Mouse (Mus musculus): ENCODE results near the gene Atn1. TPM values are rescaled to one million over a fixed set of nuclear protein-coding genes. Genes with fewer than 3 reads are reported as not detected.

Atn1 gene
- polyA plus RNA-seq, 1 experiment, result 65.4 TPM

- Histone ChIP-seq H3K4me3 (ENCODE audit: insufficient read depth, low read depth, low read length) (no peak overlapping the region), H3K27ac (ENCODE audit: insufficient read depth, low read depth, low read length) (no peak overlapping the region)
These were observed 24.6 kb upstream of the Atn1 start for GRCm38 (mm10) chr6:124780917-124781316.

GRCm38 (mm10) chr6:124779984-124780416 is 23.7 kb upstream of the Atn1 start:
- WGBS, result 11% methylated on average over 10 of the region's 10 CpGs
- TF ChIP-seq CTCF (conservative IDR thresholded peaks at IDR 0.05; ENCODE audit: insufficient read depth, insufficient read length, low read depth, low read length), result no peak
- TF ChIP-seq POLR2A (IDR thresholded peaks at IDR 0.05; ENCODE audit: low read depth, low read length), result no peak

More at GRCm38 (mm10) chr6:124780917-124781316, 24.6 kb upstream of the Atn1 start:
- no peaks in the 10 kb centered on the region for H3K36me3 ChIP-seq (ENCODE audit: control insufficient read depth, insufficient read depth, low read length)
- no peak for DNase-seq
- H3K4me1 ChIP-seq (ENCODE audit: control insufficient read depth, insufficient read depth, low read length), result no peaks in the 10 kb centered on the region; the same call in 1 of the 2 replicates
- TF ChIP-seq CTCF (conservative IDR thresholded peaks at IDR 0.05; ENCODE audit: insufficient read depth, insufficient read length, low read depth, low read length), result no peak
- TF ChIP-seq POLR2A (IDR thresholded peaks at IDR 0.05; ENCODE audit: low read depth, low read length), result no peak
- 88% methylated on average over 7 of the region's 7 CpGs for WGBS
- no peaks in the 10 kb centered on the region for H3K27me3 ChIP-seq (replicated peaks; ENCODE audit: control insufficient read depth, insufficient read depth, low read length)

GRCm38 (mm10) chr6:124779222-124779983 is 23.1 kb upstream of the Atn1 start, which contains the start of gene Lrrc23:
TSS of gene Lrrc23 (minus strand) at chr6:124779727.
- DNase-seq, result peak; percentile 68
- Histone ChIP-seq H3K4me3 (ENCODE audit: insufficient read depth, low read depth, low read length) (peak within 1 kb of the TSS; percentile 54), H3K27me3 (replicated peaks; ENCODE audit: control insufficient read depth, insufficient read depth, low read length) (no peaks in the 10 kb centered on the region), H3K36me3 (ENCODE audit: control insufficient read depth, insufficient read depth, low read length) (no peaks in the 10 kb centered on the region), H3K4me1 (ENCODE audit: control insufficient read depth, insufficient read depth, low read length) (no peaks in the 10 kb centered on the region; the same call in 1 of the 2 replicates), H3K27ac (ENCODE audit: insufficient read depth, low read depth, low read length) (no peak within 1 kb of the TSS)
- 3% methylated on average over 23 of the region's 23 CpGs for WGBS
- TF ChIP-seq POLR2A (IDR thresholded peaks at IDR 0.05; ENCODE audit: low read depth, low read length) (no peak), CTCF (conservative IDR thresholded peaks at IDR 0.05; ENCODE audit: insufficient read depth, insufficient read length, low read depth, low read length) (no peak)

More at GRCm38 (mm10) chr6:124779984-124780416, 23.7 kb upstream of the Atn1 start:
- Histone ChIP-seq H3K27ac (ENCODE audit: insufficient read depth, low read depth, low read length) (no peak overlapping the region), H3K36me3 (ENCODE audit: control insufficient read depth, insufficient read depth, low read length) (no peaks in the 10 kb centered on the region), H3K4me1 (ENCODE audit: control insufficient read depth, insufficient read depth, low read length) (no peaks in the 10 kb centered on the region; the same call in 1 of the 2 replicates), H3K4me3 (ENCODE audit: insufficient read depth, low read depth, low read length) (peak overlapping the region; percentile 54), H3K27me3 (replicated peaks; ENCODE audit: control insufficient read depth, insufficient read depth, low read length) (no peaks in the 10 kb centered on the region)
- no peak for DNase-seq

GRCm38 (mm10) chr6:124770511-124770910 is 14.2 kb upstream of the Atn1 start:
- no peak overlapping the region for H3K27ac ChIP-seq (ENCODE audit: insufficient read depth, low read depth, low read length)

GRCm38 (mm10) chr6:124770013-124770412 is 13.7 kb upstream of the Atn1 start:
- H3K4me3 ChIP-seq (ENCODE audit: insufficient read depth, low read depth, low read length), result no peak overlapping the region
- TF ChIP-seq POLR2A (IDR thresholded peaks at IDR 0.05; ENCODE audit: low read depth, low read length), result no peak
- TF ChIP-seq CTCF (conservative IDR thresholded peaks at IDR 0.05; ENCODE audit: insufficient read depth, insufficient read length, low read depth, low read length), result no peak

More at GRCm38 (mm10) chr6:124770511-124770910, 14.2 kb upstream of the Atn1 start:
- H3K4me3 ChIP-seq (ENCODE audit: insufficient read depth, low read depth, low read length), result no peak overlapping the region
- no peak for TF ChIP-seq CTCF (conservative IDR thresholded peaks at IDR 0.05; ENCODE audit: insufficient read depth, insufficient read length, low read depth, low read length)
- no peak for TF ChIP-seq POLR2A (IDR thresholded peaks at IDR 0.05; ENCODE audit: low read depth, low read length)
- no peak for DNase-seq
- 0 out of 2 replicates have a peak, but pooled peaks cover 3% of the 10 kb centered on the region for H3K4me1 ChIP-seq (ENCODE audit: control insufficient read depth, insufficient read depth, low read length)
- no peaks in the 10 kb centered on the region for H3K36me3 ChIP-seq (ENCODE audit: control insufficient read depth, insufficient read depth, low read length)
- no peaks in the 10 kb centered on the region for H3K27me3 ChIP-seq (replicated peaks; ENCODE audit: control insufficient read depth, insufficient read depth, low read length)
- WGBS, result 93% methylated on average over 15 of the region's 15 CpGs

GRCm38 (mm10) chr6:124769101-124769765 is 12.9 kb upstream of the Atn1 start, which contains the start of gene Eno2:
TSS of gene Eno2 (minus strand) at chr6:124769673.
- no peaks in the 10 kb centered on the region for H3K27me3 ChIP-seq (replicated peaks; ENCODE audit: control insufficient read depth, insufficient read depth, low read length)
- 3% methylated on average over 54 of the region's 54 CpGs for WGBS
- no peak for TF ChIP-seq POLR2A (IDR thresholded peaks at IDR 0.05; ENCODE audit: low read depth, low read length)
- TF ChIP-seq CTCF (conservative IDR thresholded peaks at IDR 0.05; ENCODE audit: insufficient read depth, insufficient read length, low read depth, low read length), result no peak
- no peaks in the 10 kb centered on the region for H3K36me3 ChIP-seq (ENCODE audit: control insufficient read depth, insufficient read depth, low read length)
- H3K4me3 ChIP-seq (ENCODE audit: insufficient read depth, low read depth, low read length), result peak within 1 kb of the TSS; percentile 49
- DNase-seq, result no peak
- H3K27ac ChIP-seq (ENCODE audit: insufficient read depth, low read depth, low read length), result no peak within 1 kb of the TSS
- H3K4me1 ChIP-seq (ENCODE audit: control insufficient read depth, insufficient read depth, low read length), result 0 out of 2 replicates have a peak, but pooled peaks cover 3% of the 10 kb centered on the region

More at GRCm38 (mm10) chr6:124770013-124770412, 13.7 kb upstream of the Atn1 start:
- Histone ChIP-seq H3K4me1 (ENCODE audit: control insufficient read depth, insufficient read depth, low read length) (0 out of 2 replicates have a peak, but pooled peaks cover 3% of the 10 kb centered on the region), H3K27me3 (replicated peaks; ENCODE audit: control insufficient read depth, insufficient read depth, low read length) (no peaks in the 10 kb centered on the region), H3K27ac (ENCODE audit: insufficient read depth, low read depth, low read length) (no peak overlapping the region), H3K36me3 (ENCODE audit: control insufficient read depth, insufficient read depth, low read length) (no peaks in the 10 kb centered on the region)
- WGBS, result 69% methylated on average over 7 of the region's 7 CpGs
- DNase-seq, result no peak
